Mouse (Mus musculus) hindbrain, embryonic 16.5 days (tissue): ENCODE measurements around the gene 4930518I15Rik. TPM values are rescaled to one million over a fixed set of nuclear protein-coding genes. Genes with fewer than 3 reads are reported as not detected.
"Not testable (repeated sequence)": the region's sequence is repeated elsewhere in the genome, so short reads cannot be mapped to it uniquely, and the experiment has no call there.

Experiments
- ATAC-seq: fragments of 200-750 bp; cut with Nextera tagmentation; 2 replicates; pipeline ENCODE4 v1.8.0; 2017; ENCODE audit warnings: moderate TSS enrichment, moderate library complexity
- H3K27ac ChIP-seq: fragments of 300-500 bp; sonication (generic); 2 replicates; pipeline ENCODE4 v1.5.1; 2014; ENCODE audit warnings: low read depth, mild to moderate bottlenecking, control low read depth, low read length, moderate library complexity
- H3K27me3 ChIP-seq: fragments of 300-500 bp; sonication (generic); replicated peaks from 2 replicates; pipeline ENCODE4 v1.6.1; 2014; ENCODE audit warnings: low read length; ENCODE audit not compliant: control insufficient read depth, insufficient read depth
- H3K36me3 ChIP-seq: fragments of 300-500 bp; sonication (generic); 2 replicates; pipeline ENCODE4 v1.6.1; 2014; ENCODE audit warnings: mild to moderate bottlenecking, low read length, moderate library complexity, mixed read lengths; ENCODE audit not compliant: control insufficient read depth, insufficient read depth
- H3K4me1 ChIP-seq: fragments of 300-500 bp; sonication (generic); 2 replicates; pipeline ENCODE4 v1.6.1; 2014; ENCODE audit warnings: low read depth, low read length; ENCODE audit not compliant: control insufficient read depth, insufficient read depth
- H3K4me2 ChIP-seq: fragments of 300-500 bp; sonication (generic); 2 replicates; pipeline ENCODE4 v1.6.1; 2014; ENCODE audit warnings: mild to moderate bottlenecking, low read length, control low read depth, moderate library complexity
- H3K4me3 ChIP-seq: fragments of 300-500 bp; sonication (generic); 2 replicates; pipeline ENCODE4 v1.5.1; 2014; ENCODE audit warnings: mild to moderate bottlenecking, low read length, control low read depth, moderate library complexity
- H3K9ac ChIP-seq: fragments of 300-500 bp; sonication (generic); 2 replicates; pipeline ENCODE4 v1.6.1; 2014; ENCODE audit warnings: low read depth, mild to moderate bottlenecking, control low read depth, low read length, moderate library complexity
- H3K9me3 ChIP-seq: fragments of 300-500 bp; sonication (generic); 2 replicates; pipeline ENCODE4 v1.6.1; 2014; ENCODE audit warnings: mild to moderate bottlenecking, low read length, moderate library complexity; ENCODE audit not compliant: control insufficient read depth
- WGBS: fragments of 180-500 bp; shearing (Covaris S2); extraction: QIAGEN DNeasy Blood & Tissue Kit; methylation state at CpG from one replicate; pipeline ENCODE4 v1.1.7; 2014; 5-methylcytosine and 5-hydroxymethylcytosine counted together
- polyA plus RNA-seq: library from polyadenylated mRNA; unstranded; fragments of >200 nt; fragmentation: Nextera tagmentation; extraction: Ambion mirVana; gene quantifications from 2 replicates; pipeline ENCODE4 v1.2.1, GENCODE M21; 2015

Gene 4930518I15Rik
- polyA plus RNA-seq, 1 experiment from 2014 or later, result 6.9 TPM

DNA sequence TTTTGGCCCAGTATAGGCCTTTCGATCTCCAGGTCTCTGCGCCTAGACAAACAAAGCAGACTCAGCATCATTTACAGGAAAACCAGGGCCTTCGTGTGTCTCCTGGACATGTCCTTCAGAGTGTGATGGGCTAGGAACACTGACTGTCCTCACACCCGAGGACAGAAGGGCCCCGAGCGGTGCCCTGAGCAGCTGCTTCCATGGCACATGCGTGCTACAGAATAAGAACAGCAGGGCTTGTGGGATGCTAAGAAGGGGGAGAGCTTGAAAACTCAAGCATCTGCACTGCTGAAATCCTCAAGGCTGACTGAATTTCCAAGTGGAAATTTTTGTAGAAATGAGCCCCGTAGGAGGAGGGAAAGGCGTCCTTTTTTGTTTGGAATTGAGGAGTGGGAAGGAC, 39.3 kb upstream of the 4930518I15Rik start:
- H3K4me3 ChIP-seq, result no peak overlapping the region
- no peaks in the 10 kb centered on the region for H3K36me3 ChIP-seq
- peaks cover 5% of the 10 kb centered on the region for H3K4me1 ChIP-seq
- H3K9ac ChIP-seq, result no peak overlapping the region
- H3K4me2 ChIP-seq, result no peak overlapping the region
- H3K27me3 ChIP-seq, result no peaks in the 10 kb centered on the region
- no peak overlapping the region for H3K27ac ChIP-seq
- no peak for ATAC-seq
- 83% methylated on average over 9 of the region's 9 CpGs for WGBS
- H3K9me3 ChIP-seq, result no peaks in the 10 kb centered on the region

DNA sequence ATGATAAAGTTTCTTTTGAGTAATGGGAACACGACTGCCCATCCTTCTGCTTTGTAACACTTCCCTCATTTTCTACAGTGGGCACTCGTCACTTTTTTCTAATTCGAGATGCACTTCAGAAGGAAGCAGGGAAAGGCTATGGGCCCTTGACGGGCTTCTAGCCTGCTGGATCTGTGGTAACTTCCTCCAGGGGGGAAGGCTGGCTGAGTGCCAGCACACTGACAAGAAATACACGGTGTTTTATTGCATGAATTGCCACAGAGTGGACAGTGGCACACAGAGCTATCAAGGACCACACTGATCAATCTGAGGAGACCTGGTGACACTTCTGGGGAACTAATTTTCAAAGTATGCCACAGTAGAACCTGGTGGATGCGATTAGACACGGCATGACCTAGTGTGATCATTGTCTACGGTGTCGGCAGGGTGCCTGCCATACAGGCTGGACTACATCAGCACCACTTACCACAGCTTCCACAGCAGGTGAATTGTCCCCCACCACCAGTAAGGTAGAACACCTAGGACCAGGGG, 38.7 kb upstream of the 4930518I15Rik start:
- Histone ChIP-seq H3K9ac (no peak overlapping the region), H3K4me1 (peaks cover 6% of the 10 kb centered on the region), H3K27ac (no peak overlapping the region), H3K4me3 (no peak overlapping the region), H3K4me2 (no peak overlapping the region), H3K36me3 (no peaks in the 10 kb centered on the region), H3K27me3 (no peaks in the 10 kb centered on the region), H3K9me3 (no peaks in the 10 kb centered on the region)
- ATAC-seq, result no peak
- WGBS, result 77% methylated on average over 9 of the region's 9 CpGs

DNA sequence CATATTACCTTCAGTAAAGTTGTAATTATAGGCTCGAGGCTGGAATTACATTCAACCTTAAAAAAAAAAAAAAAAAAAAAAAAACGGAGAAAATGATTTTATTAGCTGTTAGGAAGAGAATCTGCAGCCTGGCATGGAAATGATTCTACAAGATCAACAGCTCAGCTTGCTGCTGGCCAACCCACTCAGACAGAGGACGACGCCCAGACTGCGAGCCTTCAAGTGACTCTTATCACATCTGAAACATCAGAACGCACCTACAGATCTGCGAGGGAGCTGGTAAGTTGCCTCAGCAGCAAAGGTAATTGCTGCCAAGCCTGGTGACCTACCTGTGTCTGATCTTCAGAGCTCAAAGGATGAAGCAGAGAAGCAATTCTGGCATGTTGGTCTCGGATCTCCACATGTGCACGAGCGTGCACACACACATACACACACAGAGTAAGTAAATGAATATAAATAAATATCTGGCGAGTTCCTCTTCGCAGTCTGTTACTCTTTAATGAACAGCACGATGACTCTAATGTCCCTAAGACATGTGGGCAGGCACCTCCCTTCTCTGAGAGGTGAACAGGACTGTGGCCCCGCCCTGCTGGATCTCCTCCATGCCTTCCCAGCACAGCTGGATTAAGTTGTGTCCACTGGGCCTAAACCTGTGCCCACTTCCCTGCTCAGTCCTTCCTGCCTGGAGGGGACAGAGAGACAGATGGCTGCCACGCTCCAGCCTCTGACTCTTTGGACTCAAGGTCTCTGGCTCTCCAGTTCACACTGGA, 36.9 kb upstream of the 4930518I15Rik start:
- no peak for ATAC-seq
- Histone ChIP-seq H3K9me3 (no peaks in the 10 kb centered on the region), H3K4me2 (no peak overlapping the region), H3K4me1 (peaks cover 6% of the 10 kb centered on the region), H3K36me3 (no peaks in the 10 kb centered on the region), H3K9ac (no peak overlapping the region), H3K27me3 (no peaks in the 10 kb centered on the region), H3K4me3 (no peak overlapping the region), H3K27ac (no peak overlapping the region)
- WGBS, result 84% methylated on average over 15 of the region's 15 CpGs

DNA sequence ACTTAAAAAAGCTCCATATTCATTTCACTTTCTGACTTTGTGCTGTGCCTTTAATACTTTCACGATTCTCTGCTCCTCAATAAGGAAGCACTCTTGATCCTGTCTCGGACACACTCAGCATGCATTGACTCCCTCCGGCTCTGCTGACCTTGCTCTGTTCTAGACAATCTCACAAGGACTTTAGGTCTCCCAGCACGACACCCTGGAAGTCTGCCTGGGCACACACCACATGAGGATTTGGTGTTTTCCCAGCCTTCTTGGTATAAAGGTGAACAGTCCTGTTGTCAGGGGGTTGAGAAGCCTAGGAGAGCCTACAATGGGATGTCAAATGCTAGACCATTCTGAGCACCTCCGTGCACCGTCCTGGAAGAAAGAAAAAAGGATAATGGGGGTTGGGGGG, 35.1 kb upstream of the 4930518I15Rik start:
- no peak overlapping the region for H3K4me2 ChIP-seq
- 64% methylated on average over 6 of the region's 6 CpGs for WGBS
- H3K36me3 ChIP-seq, result no peaks in the 10 kb centered on the region
- H3K9ac ChIP-seq, result no peak overlapping the region
- ATAC-seq, result no peak
- H3K27me3 ChIP-seq, result no peaks in the 10 kb centered on the region
- H3K4me3 ChIP-seq, result no peak overlapping the region
- H3K9me3 ChIP-seq, result no peaks in the 10 kb centered on the region
- H3K4me1 ChIP-seq, result peaks cover 6% of the 10 kb centered on the region
- H3K27ac ChIP-seq, result no peak overlapping the region

DNA sequence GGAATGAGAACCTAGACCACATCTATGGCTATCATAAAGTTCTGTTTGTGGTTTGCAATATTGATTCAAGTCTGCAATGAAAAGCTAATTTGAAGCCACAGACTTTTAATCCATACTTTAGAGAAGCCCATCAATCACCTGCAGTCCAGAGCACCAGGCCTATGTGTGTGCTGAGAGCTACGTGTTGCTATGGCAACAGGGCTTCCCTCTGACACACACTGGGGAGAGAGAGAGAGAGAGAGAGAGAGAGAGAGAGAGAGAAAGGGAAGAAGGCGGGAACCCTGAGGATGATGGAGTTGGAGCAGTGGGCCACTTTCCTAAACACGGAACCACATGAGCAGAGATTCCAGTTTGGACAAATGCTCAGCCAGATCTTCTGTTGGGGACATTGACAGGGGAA, 34.5 kb upstream of the 4930518I15Rik start:
- H3K9me3 ChIP-seq, result no peaks in the 10 kb centered on the region
- ATAC-seq, result peak; percentile 85
- no peak overlapping the region for H3K9ac ChIP-seq
- H3K36me3 ChIP-seq, result no peaks in the 10 kb centered on the region
- WGBS, result 18% methylated on average over 3 of the region's 3 CpGs
- no peak overlapping the region for H3K4me3 ChIP-seq
- H3K4me1 ChIP-seq, result peaks cover 6% of the 10 kb centered on the region
- H3K27ac ChIP-seq, result no peak overlapping the region
- no peaks in the 10 kb centered on the region for H3K27me3 ChIP-seq
- no peak overlapping the region for H3K4me2 ChIP-seq

DNA sequence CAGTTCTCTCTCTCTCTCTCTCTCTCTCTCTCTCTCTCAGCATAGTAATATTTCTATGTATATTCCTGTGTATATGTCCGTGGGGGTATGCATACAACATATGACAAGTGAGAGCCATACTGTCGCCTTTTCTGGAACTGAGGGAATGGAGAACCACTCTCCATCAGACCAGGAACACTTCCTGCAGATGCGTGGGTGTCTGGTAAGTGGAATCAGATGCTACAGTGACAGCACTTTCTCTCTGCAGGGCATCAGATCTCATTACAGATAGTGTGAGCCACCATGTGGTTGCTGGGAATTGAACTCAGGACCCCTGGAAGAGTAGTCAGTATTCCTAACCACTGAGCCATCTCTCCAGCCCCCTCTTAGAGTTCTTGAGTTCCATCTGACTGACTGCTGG, 30.7 kb upstream of the 4930518I15Rik start:
- Histone ChIP-seq H3K4me3 (no peak overlapping the region), H3K27me3 (no peaks in the 10 kb centered on the region), H3K9ac (no peak overlapping the region), H3K9me3 (no peaks in the 10 kb centered on the region), H3K36me3 (no peaks in the 10 kb centered on the region), H3K4me1 (peaks cover 6% of the 10 kb centered on the region), H3K4me2 (no peak overlapping the region), H3K27ac (no peak overlapping the region)
- ATAC-seq, result no peak
- WGBS, result 71% methylated on average over 3 of the region's 3 CpGs

DNA sequence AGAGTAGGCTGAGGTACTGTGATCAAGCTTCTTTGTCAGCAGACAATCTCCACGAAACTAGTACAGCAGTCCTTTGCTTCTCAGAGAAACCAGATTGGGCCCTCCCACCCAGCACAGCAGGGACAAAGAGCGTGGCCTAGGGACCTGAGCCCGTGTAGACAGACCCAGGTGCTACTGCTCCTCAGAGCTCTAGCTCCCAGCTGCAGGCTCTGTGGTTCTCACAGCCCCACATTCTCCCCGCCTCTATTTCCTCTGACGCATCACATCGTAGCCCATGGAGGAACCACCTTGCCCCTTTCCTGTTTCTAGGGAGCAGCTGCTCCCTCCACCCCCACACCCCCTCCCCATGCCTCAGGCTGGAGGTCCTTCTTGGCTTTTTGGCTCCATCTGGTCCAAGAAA, 29.3 kb upstream of the 4930518I15Rik start, which contains the start of gene Sla2:
TSS of gene Sla2 (minus strand) at position 176 of the 400 bp plus-strand sequence.
- no peak within 1 kb of the TSS for H3K27ac ChIP-seq
- H3K27me3 ChIP-seq, result no peaks in the 10 kb centered on the region
- peaks cover under 1% of the 10 kb centered on the region for H3K4me1 ChIP-seq
- H3K4me2 ChIP-seq, result no peak within 1 kb of the TSS
- ATAC-seq, result no peak
- H3K9ac ChIP-seq, result no peak within 1 kb of the TSS
- H3K36me3 ChIP-seq, result no peaks in the 10 kb centered on the region
- H3K4me3 ChIP-seq, result no peak within 1 kb of the TSS
- H3K9me3 ChIP-seq, result no peaks in the 10 kb centered on the region
- WGBS, result 74% methylated on average over 6 of the region's 6 CpGs

DNA sequence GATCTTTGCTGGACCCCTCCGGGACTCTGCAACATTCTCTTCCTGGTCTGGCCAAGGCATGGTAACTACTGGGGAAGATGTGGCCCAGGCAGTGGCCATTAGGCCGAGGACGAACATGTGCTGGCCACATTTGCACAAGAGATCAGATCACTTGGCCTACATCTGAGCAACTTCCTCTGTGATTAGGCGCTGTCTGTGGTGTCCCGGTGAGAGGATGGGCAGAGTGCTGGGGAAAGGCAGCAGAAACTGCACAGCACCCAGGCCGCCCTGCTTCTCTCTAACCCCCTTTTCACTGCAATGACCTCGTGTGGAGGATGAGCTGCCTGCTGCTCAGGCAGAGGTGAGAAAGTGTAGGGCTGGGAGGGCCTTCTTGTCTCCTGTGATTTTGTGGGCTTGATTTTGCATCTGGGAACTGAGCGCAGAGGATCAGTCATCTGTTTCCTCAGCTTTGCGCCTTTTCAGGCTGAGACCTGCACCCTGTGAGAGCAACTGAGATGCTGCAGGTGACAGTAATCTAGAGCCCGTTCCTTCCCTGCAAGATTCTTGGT, 28.4 kb upstream of the 4930518I15Rik start:
- no peaks in the 10 kb centered on the region for H3K4me1 ChIP-seq
- H3K9ac ChIP-seq, result no peak overlapping the region
- no peaks in the 10 kb centered on the region for H3K27me3 ChIP-seq
- no peak overlapping the region for H3K4me3 ChIP-seq
- no peak for ATAC-seq
- no peaks in the 10 kb centered on the region for H3K36me3 ChIP-seq
- no peak overlapping the region for H3K4me2 ChIP-seq
- no peaks in the 10 kb centered on the region for H3K9me3 ChIP-seq
- H3K27ac ChIP-seq, result no peak overlapping the region
- 80% methylated on average over 10 of the region's 10 CpGs for WGBS

DNA sequence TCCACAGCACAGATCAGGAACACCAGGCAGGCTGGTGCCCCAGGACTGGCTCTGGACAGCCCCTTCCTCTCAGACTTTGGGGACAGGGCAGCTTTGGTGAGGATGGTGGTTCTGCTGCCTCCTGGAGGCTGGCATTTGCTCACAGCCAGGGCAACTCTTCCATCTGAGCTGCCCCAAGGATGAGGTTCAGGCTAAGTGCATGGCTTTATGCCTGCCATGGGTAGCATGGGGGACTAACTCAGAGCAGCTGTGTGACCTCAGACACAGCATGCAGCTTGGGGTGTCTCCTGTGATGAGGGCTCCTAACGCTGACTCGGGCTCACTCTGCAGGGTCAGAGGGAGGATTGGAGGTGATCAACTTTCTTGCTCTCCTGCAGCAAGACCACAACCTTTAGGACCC, 27.9 kb upstream of the 4930518I15Rik start:
- H3K9ac ChIP-seq, H3K9me3 ChIP-seq, ATAC-seq, H3K4me1 ChIP-seq, H3K36me3 ChIP-seq, H3K4me2 ChIP-seq, H3K27ac ChIP-seq, H3K4me3 ChIP-seq, H3K27me3 ChIP-seq: not testable (repeated sequence)
- WGBS, result 65% methylated on average over 2 of the region's 2 CpGs
